Mouse (Mus musculus): ENCODE data around the gene Ccl6. TPM values are rescaled to one million over a fixed set of nuclear protein-coding genes. Genes with fewer than 3 reads are reported as not detected.

Gene Ccl6
- total and polyA plus RNA-seq, 3 experiments = 0.30 to 1.2 (median 0.93) TPM

GRCm38 (mm10) chr11:83557074-83557473 is 35.8 kb downstream of the Ccl6 start:
- no peak overlapping the region for H3K4me3 ChIP-seq (replicated peaks in 1 of 3; ENCODE audit: low read depth in 2 of 3, low read length in 2 of 3, poor library complexity in 1 of 3)
- H3K27ac ChIP-seq (ENCODE audit: insufficient read depth, low read depth) = no peak overlapping the region
- dilution Hi-C loops (cut with MboI; ENCODE audit: extremely low pct_ligation_motif_present, extremely low pct_unique_long_range_greater_than_20kb, low sequenced_read_pairs) = no loop called here
- no peak overlapping the region for H3K9ac ChIP-seq (ENCODE audit: insufficient read depth, low read depth)
- H3K27me3 ChIP-seq (replicated peaks) = peaks cover 3% of the 10 kb centered on the region
- H3K9me3 ChIP-seq (replicated peaks; ENCODE audit: low read length) = peaks cover 4% of the 10 kb centered on the region
- no peaks in the 10 kb centered on the region for H3K79me2 ChIP-seq (replicated peaks; ENCODE audit: control insufficient read depth, extremely low read depth, insufficient read depth, poor library complexity, severe bottlenecking)
- peaks cover 17 to 34% of the 10 kb centered on the region in 2 experiments for H3K4me1 ChIP-seq (ENCODE audit: control insufficient read depth in 1 of 2, insufficient read depth in 2 of 2)
- no peaks in the 10 kb centered on the region for H3K36me3 ChIP-seq (replicated peaks in 1 of 2; ENCODE audit: control insufficient read depth in 1 of 2, insufficient read depth in 1 of 2, low read length in 1 of 2)
- DNase-seq (ENCODE audit: extremely low read depth) = no peak
- H3K4me2 ChIP-seq (ENCODE audit: insufficient read depth, low read depth, poor library complexity, severe bottlenecking) = 0 out of 2 replicates have a peak overlapping the region, but pooled peaks have one; percentile 6
- no peak for TF ChIP-seq ZKSCAN1 (IDR thresholded peaks at IDR 0.05; ENCODE audit: borderline replicate concordance, low read depth, low read length)
- peak; percentile 21; the same call in 1 of the 2 replicates for TF ChIP-seq SMC3 (IDR thresholded peaks at IDR 0.05; ENCODE audit: low read depth, low read length)
- TF ChIP-seq MXI1 (IDR thresholded peaks at IDR 0.05; ENCODE audit: low read depth, low read length) = peak; percentile 90
- TF ChIP-seq ELF1 (IDR thresholded peaks at IDR 0.05; ENCODE audit: low read depth, low read length) = no peak
- TF ChIP-seq USF2 (conservative IDR thresholded peaks at IDR 0.05; ENCODE audit: low read depth, low read length) = no peak
- TF ChIP-seq MAX (IDR thresholded peaks at IDR 0.05; ENCODE audit: low read length) = peak; percentile 82
- TF ChIP-seq NELFE (IDR thresholded peaks at IDR 0.05; ENCODE audit: low read depth, low read length) = no peak
- no peak for TF ChIP-seq JUND (conservative IDR thresholded peaks at IDR 0.05; ENCODE audit: low read depth, low read length)
- TF ChIP-seq EP300 (IDR thresholded peaks at IDR 0.05; ENCODE audit: low read length) = no peak
- no peak for TF ChIP-seq JUN (IDR thresholded peaks at IDR 0.05; ENCODE audit: insufficient read depth, low read depth, low read length)
- no peak for TF ChIP-seq MAZ (IDR thresholded peaks at IDR 0.05; ENCODE audit: low read depth, low read length)
- TF ChIP-seq ZNF384 (IDR thresholded peaks at IDR 0.05; ENCODE audit: low read depth, low read length) = no peak
- TF ChIP-seq RAD21 (IDR thresholded peaks at IDR 0.05; ENCODE audit: low read depth, low read length) = peak; percentile 5; the same call in 1 of the 2 replicates
- TF ChIP-seq NRF1 (IDR thresholded peaks at IDR 0.05; ENCODE audit: low read depth, low read length) = no peak
- TF ChIP-seq ZMIZ1 (IDR thresholded peaks at IDR 0.05; ENCODE audit: low read depth, low read length) = no peak
- TF ChIP-seq HCFC1 (IDR thresholded peaks at IDR 0.05; ENCODE audit: low read depth, low read length) = no peak
- TF ChIP-seq MYC (IDR thresholded peaks at IDR 0.05; ENCODE audit: low read depth, low read length) = peak; percentile 54; the same call in 1 of the 2 replicates
- TF ChIP-seq MAFK (IDR thresholded peaks at IDR 0.05; ENCODE audit: insufficient replicate concordance, low read length) = no peak
- TF ChIP-seq POLR2A (IDR thresholded peaks at IDR 0.05; ENCODE audit: low read depth, low read length) = no peak
- no peak for TF ChIP-seq CHD2 (IDR thresholded peaks at IDR 0.05; ENCODE audit: low read length)
- 0 out of 2 replicates have a peak, but pooled peaks have one; percentile 46 for TF ChIP-seq IRF4 (IDR thresholded peaks at IDR 0.05; ENCODE audit: low read depth, low read length)
- TF ChIP-seq POLR2AphosphoS2 (IDR thresholded peaks at IDR 0.05; ENCODE audit: low read depth, low read length) = no peak
- TF ChIP-seq CTCF (conservative IDR thresholded peaks at IDR 0.05 in 1 of 2, IDR thresholded peaks at IDR 0.05 in 1 of 2; ENCODE audit: low read depth in 2 of 2, low read length in 2 of 2) = no peak
- no peak for TF ChIP-seq GABPA (IDR thresholded peaks at IDR 0.05; ENCODE audit: insufficient replicate concordance, low read depth, low read length)
- TF ChIP-seq PAX5 (IDR thresholded peaks at IDR 0.05; ENCODE audit: low read length) = no peak
- TF ChIP-seq USF1 (IDR thresholded peaks at IDR 0.05; ENCODE audit: low read depth, low read length) = no peak
- no peak for TF ChIP-seq E2F4 (IDR thresholded peaks at IDR 0.05; ENCODE audit: insufficient replicate concordance, low read depth, low read length)
- no peak for TF ChIP-seq ZC3H11A (IDR thresholded peaks at IDR 0.05; ENCODE audit: low read depth, low read length)
- TF ChIP-seq TBP (conservative IDR thresholded peaks at IDR 0.05; ENCODE audit: low read depth, low read length) = no peak
- TF ChIP-seq UBTF (IDR thresholded peaks at IDR 0.05; ENCODE audit: low read depth, low read length) = no peak
- TF ChIP-seq BHLHE40 (IDR thresholded peaks at IDR 0.05; ENCODE audit: low read depth, low read length) = peak; percentile 61
- in situ Hi-C loops (cut with MboI; ENCODE audit: low pct_ligation_motif_present, low pct_unique_long_range_greater_than_20kb, low sequenced_read_pairs) = loop anchor here (25.0 kb wide), 1 partner anchor 380 kb away; the partner anchor contains the start of gene Ddx52

Data from CH12.LX (cell line).